Mouse (Mus musculus): ENCODE results near the gene Pnpo. TPM values are rescaled to one million over a fixed set of nuclear protein-coding genes. Genes with fewer than 3 reads are reported as not detected.

Gene Pnpo
- polyA plus RNA-seq, 1 experiment = 7.5 TPM

- Histone ChIP-seq H3K79me2 (ENCODE audit: control insufficient read depth, insufficient read depth) (no peaks in the 10 kb centered on the region), H3K27me3 (ENCODE audit: control insufficient read depth, insufficient read depth, insufficient read length) (peaks cover 15% of the 10 kb centered on the region), H3K4me3 (no peak overlapping the region), H3ac (ENCODE audit: control insufficient read depth, insufficient read length) (no peak overlapping the region), H3K36me3 (ENCODE audit: control insufficient read depth, insufficient read depth) (no peaks in the 10 kb centered on the region), H3K4me2 (ENCODE audit: low read depth) (no peak overlapping the region)
- TF ChIP-seq TCF12 (IDR thresholded peaks at IDR 0.05; ENCODE audit: insufficient read depth, poor library complexity, severe bottlenecking) = no peak
- TF ChIP-seq MAX (IDR thresholded peaks at IDR 0.05; ENCODE audit: low read depth) = no peak
- TF ChIP-seq TCF3 (IDR thresholded peaks at IDR 0.05; ENCODE audit: insufficient read length, low read depth) = no peak
- no peak for TF ChIP-seq POLR2AphosphoS2 (IDR thresholded peaks at IDR 0.05; ENCODE audit: insufficient read length, low read depth)
- TF ChIP-seq POLR2A (IDR thresholded peaks at IDR 0.05; ENCODE audit: insufficient read length, low read depth) = no peak
- TF ChIP-seq MYOD1 (IDR thresholded peaks at IDR 0.05; ENCODE audit: control insufficient read depth in 1 of 3, insufficient read length in 2 of 3, low read depth in 2 of 3) = no peak
- TF ChIP-seq E2F4 (IDR thresholded peaks at IDR 0.05; ENCODE audit: insufficient read depth) = no peak
- no peak for TF ChIP-seq SRF (IDR thresholded peaks at IDR 0.05; ENCODE audit: control insufficient read depth, insufficient read length, low read depth)
- TF ChIP-seq REST (IDR thresholded peaks at IDR 0.05; ENCODE audit: insufficient read depth, insufficient read length) = no peak
- TF ChIP-seq USF1 (IDR thresholded peaks at IDR 0.05; ENCODE audit: low read depth) = no peak
- TF ChIP-seq MYOG (IDR thresholded peaks at IDR 0.05; ENCODE audit: control insufficient read depth in 1 of 3, insufficient read depth in 1 of 3, insufficient read length in 2 of 3, low read depth in 2 of 3) = no peak
- no peak for TF ChIP-seq CEBPB (IDR thresholded peaks at IDR 0.05; ENCODE audit: insufficient read depth, poor library complexity, severe bottlenecking)
These were observed 12.3 kb downstream of the Pnpo start for GRCm38 (mm10) chr11:96931327-96932062.

- Histone ChIP-seq H3ac (ENCODE audit: control insufficient read depth, insufficient read length) (no peak overlapping the region), H3K79me2 (ENCODE audit: control insufficient read depth, insufficient read depth) (no peaks in the 10 kb centered on the region), H3K4me3 (no peak overlapping the region), H3K36me3 (ENCODE audit: control insufficient read depth, insufficient read depth) (no peaks in the 10 kb centered on the region), H3K4me2 (ENCODE audit: low read depth) (no peak overlapping the region), H3K27me3 (ENCODE audit: control insufficient read depth, insufficient read depth, insufficient read length) (peaks cover 15% of the 10 kb centered on the region)
- TF ChIP-seq MAX (IDR thresholded peaks at IDR 0.05; ENCODE audit: low read depth) (no peak), POLR2A (IDR thresholded peaks at IDR 0.05; ENCODE audit: insufficient read length, low read depth) (no peak), USF1 (IDR thresholded peaks at IDR 0.05; ENCODE audit: low read depth) (no peak), REST (IDR thresholded peaks at IDR 0.05; ENCODE audit: insufficient read depth, insufficient read length) (no peak)
These were observed 13.9 kb downstream of the Pnpo start for GRCm38 (mm10) chr11:96929766-96930331.

- TF ChIP-seq MYOG (IDR thresholded peaks at IDR 0.05; ENCODE audit: control insufficient read depth in 1 of 3, insufficient read depth in 1 of 3, insufficient read length in 2 of 3, low read depth in 2 of 3) (no peak), MAX (IDR thresholded peaks at IDR 0.05; ENCODE audit: low read depth) (no peak), POLR2A (IDR thresholded peaks at IDR 0.05; ENCODE audit: insufficient read length, low read depth) (no peak), REST (IDR thresholded peaks at IDR 0.05; ENCODE audit: insufficient read depth, insufficient read length) (no peak), USF1 (IDR thresholded peaks at IDR 0.05; ENCODE audit: low read depth) (no peak), CEBPB (IDR thresholded peaks at IDR 0.05; ENCODE audit: insufficient read depth, poor library complexity, severe bottlenecking) (no peak), E2F4 (IDR thresholded peaks at IDR 0.05; ENCODE audit: insufficient read depth) (no peak), TCF12 (IDR thresholded peaks at IDR 0.05; ENCODE audit: insufficient read depth, poor library complexity, severe bottlenecking) (no peak), POLR2AphosphoS2 (IDR thresholded peaks at IDR 0.05; ENCODE audit: insufficient read length, low read depth) (no peak), MYOD1 (IDR thresholded peaks at IDR 0.05; ENCODE audit: control insufficient read depth in 1 of 3, insufficient read length in 2 of 3, low read depth in 2 of 3) (no peak), TCF3 (IDR thresholded peaks at IDR 0.05; ENCODE audit: insufficient read length, low read depth) (no peak), SRF (IDR thresholded peaks at IDR 0.05; ENCODE audit: control insufficient read depth, insufficient read length, low read depth) (no peak)
- Histone ChIP-seq H3K4me3 (no peak overlapping the region), H3K79me2 (ENCODE audit: control insufficient read depth, insufficient read depth) (no peaks in the 10 kb centered on the region), H3K4me2 (ENCODE audit: low read depth) (no peak overlapping the region), H3ac (ENCODE audit: control insufficient read depth, insufficient read length) (no peak overlapping the region), H3K36me3 (ENCODE audit: control insufficient read depth, insufficient read depth) (no peaks in the 10 kb centered on the region), H3K27me3 (ENCODE audit: control insufficient read depth, insufficient read depth, insufficient read length) (peaks cover 15% of the 10 kb centered on the region)
These were observed 14.6 kb downstream of the Pnpo start for GRCm38 (mm10) chr11:96929096-96929765.

- TF ChIP-seq TCF12 (IDR thresholded peaks at IDR 0.05; ENCODE audit: insufficient read depth, poor library complexity, severe bottlenecking) (no peak), SRF (IDR thresholded peaks at IDR 0.05; ENCODE audit: control insufficient read depth, insufficient read length, low read depth) (no peak), MAX (IDR thresholded peaks at IDR 0.05; ENCODE audit: low read depth) (no peak), TCF3 (IDR thresholded peaks at IDR 0.05; ENCODE audit: insufficient read length, low read depth) (no peak), CEBPB (IDR thresholded peaks at IDR 0.05; ENCODE audit: insufficient read depth, poor library complexity, severe bottlenecking) (no peak), USF1 (IDR thresholded peaks at IDR 0.05; ENCODE audit: low read depth) (no peak), REST (IDR thresholded peaks at IDR 0.05; ENCODE audit: insufficient read depth, insufficient read length) (no peak), MYOG (IDR thresholded peaks at IDR 0.05; ENCODE audit: control insufficient read depth in 1 of 3, insufficient read depth in 1 of 3, insufficient read length in 2 of 3, low read depth in 2 of 3) (no peak)
- Histone ChIP-seq H3K27me3 (ENCODE audit: control insufficient read depth, insufficient read depth, insufficient read length) (peaks cover 15% of the 10 kb centered on the region), H3K4me2 (ENCODE audit: low read depth) (no peak overlapping the region), H3ac (ENCODE audit: control insufficient read depth, insufficient read length) (no peak overlapping the region), H3K36me3 (ENCODE audit: control insufficient read depth, insufficient read depth) (no peaks in the 10 kb centered on the region), H3K4me3 (no peak overlapping the region), H3K79me2 (ENCODE audit: control insufficient read depth, insufficient read depth) (no peaks in the 10 kb centered on the region)
These were observed 15.1 kb downstream of the Pnpo start for GRCm38 (mm10) chr11:96928691-96929090.
